Mouse (Mus musculus) liver, adult 2 months (tissue): Measurements from ENCODE around the gene Ppp4r1.

Source experiments
- CTCF ChIP-seq: fragments of 200-500 bp; IDR thresholded peaks from 2 replicates; pipeline ENCODE4 v1.5.1; 2011; ENCODE audit warnings: low read depth, low read length, control low read depth
- POLR2A ChIP-seq: fragments of 200-500 bp; IDR thresholded peaks from 2 replicates; pipeline ENCODE4 v1.6.1; 2011; ENCODE audit warnings: low read length, control low read depth; ENCODE audit not compliant: insufficient read depth; ENCODE audit errors: extremely low read depth

- no peak for TF ChIP-seq CTCF
- TF ChIP-seq POLR2A = no peak
Measured at GRCm38 (mm10) chr17:65800451-65800850, 18.1 kb downstream of the Ppp4r1 start.
